Mouse (Mus musculus) megakaryocyte, embryonic 14.5 days (primary cell): ENCODE measurements around the gene Arf3. TPM values are rescaled to one million over a fixed set of nuclear protein-coding genes. Genes with fewer than 3 reads are reported as not detected.

Experiments used
- H3K27me3 ChIP-seq: replicated peaks from 2 replicates; pipeline ENCODE3; 2012; ENCODE audit warnings: inconsistent platforms
- H3K36me3 ChIP-seq: replicated peaks from 2 replicates; pipeline ENCODE3; 2012; ENCODE audit warnings: low read length, inconsistent platforms, mixed read lengths
- H3K4me1 ChIP-seq: 2 replicates; pipeline ENCODE4 v1.6.1; 2012; ENCODE audit warnings: inconsistent platforms
- H3K4me3 ChIP-seq: replicated peaks from 2 replicates; pipeline ENCODE3; 2012; ENCODE audit warnings: moderate library complexity, mild to moderate bottlenecking, inconsistent platforms
- H3K9me3 ChIP-seq: 2 replicates; pipeline ENCODE4 v1.6.1; 2012; ENCODE audit warnings: inconsistent platforms
- FLI1 ChIP-seq: IDR thresholded peaks from 2 replicates; pipeline ENCODE4 v1.6.1; 2012; ENCODE audit warnings: low read length, inconsistent platforms, mixed read lengths
- GATA1 ChIP-seq: IDR thresholded peaks from 3 replicates; pipeline ENCODE4 v1.6.1; 2012; ENCODE audit warnings: mixed read lengths, low read length, inconsistent platforms, borderline replicate concordance
- polyA plus RNA-seq: library from polyadenylated mRNA; stranded (reverse); fragments of >175 nt; gene quantifications from 2 replicates; pipeline ENCODE4 v1.2.3, GENCODE M21; 2012; ENCODE audit warnings: low replicate concordance; ENCODE audit not compliant: insufficient read depth

The Arf3 gene
- polyA plus RNA-seq, 1 experiment, result 17.8 TPM

GRCm38 (mm10) chr15:98726746-98727145, 36.3 kb downstream of the Arf3 start:
- TF ChIP-seq GATA1 (no peak), FLI1 (no peak)
- peak overlapping the region; percentile 95 for H3K4me3 ChIP-seq
- H3K36me3 ChIP-seq, result no peaks in the 10 kb centered on the region
- H3K27me3 ChIP-seq, result peaks cover 57% of the 10 kb centered on the region
- H3K9me3 ChIP-seq, result no peaks in the 10 kb centered on the region
- H3K4me1 ChIP-seq, result peaks cover 58% of the 10 kb centered on the region

- peaks cover 58% of the 10 kb centered on the region for H3K27me3 ChIP-seq
- peaks cover 58% of the 10 kb centered on the region for H3K4me1 ChIP-seq
- no peaks in the 10 kb centered on the region for H3K9me3 ChIP-seq
- H3K4me3 ChIP-seq, result no peak overlapping the region
- no peaks in the 10 kb centered on the region for H3K36me3 ChIP-seq
- no peak for TF ChIP-seq GATA1
- no peak for TF ChIP-seq FLI1
These were observed 36.9 kb downstream of the Arf3 start for GRCm38 (mm10) chr15:98726079-98726478.

- H3K4me1 ChIP-seq, result peaks cover 51% of the 10 kb centered on the region
- TF ChIP-seq GATA1 (no peak), FLI1 (no peak)
- H3K4me3 ChIP-seq, result no peak overlapping the region
- no peaks in the 10 kb centered on the region for H3K36me3 ChIP-seq
- peaks cover 54% of the 10 kb centered on the region for H3K27me3 ChIP-seq
- H3K9me3 ChIP-seq, result no peaks in the 10 kb centered on the region
These were observed 38.6 kb downstream of the Arf3 start for GRCm38 (mm10) chr15:98724441-98724840.

GRCm38 (mm10) chr15:98722854-98723253, 40.2 kb downstream of the Arf3 start:
- no peaks in the 10 kb centered on the region for H3K36me3 ChIP-seq
- H3K9me3 ChIP-seq, result no peaks in the 10 kb centered on the region
- no peak for TF ChIP-seq GATA1
- no peak for TF ChIP-seq FLI1
- peaks cover 44% of the 10 kb centered on the region for H3K4me1 ChIP-seq
- peaks cover 47% of the 10 kb centered on the region for H3K27me3 ChIP-seq
- peak overlapping the region; percentile 83 for H3K4me3 ChIP-seq

GRCm38 (mm10) chr15:98722191-98722590, 40.8 kb downstream of the Arf3 start:
- peaks cover 40% of the 10 kb centered on the region for H3K4me1 ChIP-seq
- no peak overlapping the region for H3K4me3 ChIP-seq
- no peaks in the 10 kb centered on the region for H3K9me3 ChIP-seq
- no peak for TF ChIP-seq FLI1
- no peak for TF ChIP-seq GATA1
- H3K36me3 ChIP-seq, result no peaks in the 10 kb centered on the region
- peaks cover 46% of the 10 kb centered on the region for H3K27me3 ChIP-seq

- no peaks in the 10 kb centered on the region for H3K9me3 ChIP-seq
- H3K4me3 ChIP-seq, result no peak overlapping the region
- peaks cover 34% of the 10 kb centered on the region for H3K27me3 ChIP-seq
- TF ChIP-seq FLI1 (no peak), GATA1 (no peak)
- H3K36me3 ChIP-seq, result no peaks in the 10 kb centered on the region
- H3K4me1 ChIP-seq, result peaks cover 36% of the 10 kb centered on the region
These were observed 45.7 kb downstream of the Arf3 start for GRCm38 (mm10) chr15:98717301-98717700.

GRCm38 (mm10) chr15:98714230-98714652, 48.8 kb downstream of the Arf3 start:
- H3K4me3 ChIP-seq, result no peak overlapping the region
- H3K9me3 ChIP-seq, result no peaks in the 10 kb centered on the region
- no peaks in the 10 kb centered on the region for H3K36me3 ChIP-seq
- peaks cover 24% of the 10 kb centered on the region for H3K27me3 ChIP-seq
- peaks cover 39% of the 10 kb centered on the region for H3K4me1 ChIP-seq
- TF ChIP-seq FLI1 (no peak), GATA1 (no peak)

- H3K4me1 ChIP-seq, result peaks cover 35% of the 10 kb centered on the region
- peaks cover 34% of the 10 kb centered on the region for H3K27me3 ChIP-seq
- no peak overlapping the region for H3K4me3 ChIP-seq
- no peaks in the 10 kb centered on the region for H3K9me3 ChIP-seq
- TF ChIP-seq GATA1 (no peak), FLI1 (no peak)
- H3K36me3 ChIP-seq, result no peaks in the 10 kb centered on the region
These were observed 52.6 kb downstream of the Arf3 start for GRCm38 (mm10) chr15:98710442-98710841.

- no peaks in the 10 kb centered on the region for H3K36me3 ChIP-seq
- TF ChIP-seq GATA1, result no peak
- no peak for TF ChIP-seq FLI1
- H3K4me1 ChIP-seq, result peaks cover 18% of the 10 kb centered on the region
- H3K4me3 ChIP-seq, result peak within 1 kb of the TSS; percentile 89
- H3K9me3 ChIP-seq, result 0 out of 2 replicates have a peak, but pooled peaks cover 3% of the 10 kb centered on the region
- H3K27me3 ChIP-seq, result peaks cover 54% of the 10 kb centered on the region
These were observed 55.1 kb downstream of the Arf3 start, which contains the start of gene Ccdc65 for GRCm38 (mm10) chr15:98707766-98708372. Gene Ccdc65 (plus strand): TSS chr15:98708207.

GRCm38 (mm10) chr15:98704312-98704711, 58.7 kb downstream of the Arf3 start:
- peaks cover 80% of the 10 kb centered on the region for H3K27me3 ChIP-seq
- TF ChIP-seq FLI1, result no peak
- no peak for TF ChIP-seq GATA1

More at GRCm38 (mm10) chr15:98704312-98704711, 58.7 kb downstream of the Arf3 start:
- Histone ChIP-seq H3K36me3 (no peaks in the 10 kb centered on the region), H3K4me1 (peaks cover 17% of the 10 kb centered on the region), H3K4me3 (no peak overlapping the region), H3K9me3 (0 out of 2 replicates have a peak, but pooled peaks cover 3% of the 10 kb centered on the region)
